Mouse (Mus musculus) T-helper 17 cell (primary cell): ENCODE data around the gene Ncmap.

Source experiments
- in situ Hi-C, 2 experiments: fragments of 300-600 bp; cut with MboI, MseI; formaldehyde crosslinking; loops; 1 replicate in 1 of 2; 2 replicates in 1 of 2; pipeline ENCODE4 v1.15.1; 2025; ENCODE audit warnings: high pct_unique_total_duplicates in 2 of 2

Gene Ncmap

DNA sequence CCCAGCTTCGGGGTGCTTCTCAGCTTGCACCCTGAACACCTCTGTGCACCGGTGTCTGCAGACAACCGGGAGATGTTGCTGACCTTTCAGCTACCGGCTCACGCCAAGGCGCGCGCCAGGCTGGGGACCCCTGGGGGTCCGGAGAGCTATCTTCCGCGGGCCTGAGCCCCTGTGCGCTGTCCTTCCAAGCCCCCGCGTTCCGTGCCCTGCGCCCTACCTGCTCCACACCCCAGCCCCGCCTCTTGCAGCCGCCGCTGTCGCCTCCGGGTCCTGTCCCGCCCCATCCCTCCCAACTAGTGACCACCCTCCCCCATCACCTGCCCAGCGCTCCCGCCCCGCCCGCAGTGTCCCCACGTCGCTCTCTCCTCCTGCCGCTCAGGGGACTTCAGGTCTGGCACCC, at the start of gene Ncmap:
TSS of gene Ncmap (minus strand) at position 237 of the 400 bp plus-strand sequence.
- in situ Hi-C loops = loop anchor here in 1 of 2 experiments (5.0 kb wide), 1 partner anchor 44 kb away; no protein-coding TSS in a partner anchor

DNA sequence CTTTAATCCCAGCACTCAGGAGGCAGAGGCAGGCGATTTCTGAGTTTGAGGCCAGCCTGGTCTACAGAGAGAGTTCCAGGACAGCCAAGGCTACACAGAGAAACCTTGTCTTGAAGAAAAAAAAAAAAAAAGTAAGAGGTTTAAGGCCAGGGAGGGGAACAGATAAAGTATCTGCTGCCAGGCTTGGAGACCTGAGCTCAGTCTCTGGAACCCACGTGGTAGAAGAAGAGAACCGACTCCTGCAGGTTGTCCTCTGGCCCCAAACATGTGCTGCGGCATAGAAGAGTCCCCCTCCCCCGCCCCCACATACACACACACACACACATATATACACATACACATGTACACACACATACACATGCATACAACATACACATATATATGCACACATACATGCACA, 44.4 kb upstream of the Ncmap start:
- in situ Hi-C loops = loop anchor here (5.0 to 25.0 kb wide), 3 partner anchors 45 to 1920 kb away; partner anchors contain the start of genes Cdc42 (in 1 of the 2), Ncmap (in 1 of the 2) and Pdik1l (in 1 of the 2)

DNA sequence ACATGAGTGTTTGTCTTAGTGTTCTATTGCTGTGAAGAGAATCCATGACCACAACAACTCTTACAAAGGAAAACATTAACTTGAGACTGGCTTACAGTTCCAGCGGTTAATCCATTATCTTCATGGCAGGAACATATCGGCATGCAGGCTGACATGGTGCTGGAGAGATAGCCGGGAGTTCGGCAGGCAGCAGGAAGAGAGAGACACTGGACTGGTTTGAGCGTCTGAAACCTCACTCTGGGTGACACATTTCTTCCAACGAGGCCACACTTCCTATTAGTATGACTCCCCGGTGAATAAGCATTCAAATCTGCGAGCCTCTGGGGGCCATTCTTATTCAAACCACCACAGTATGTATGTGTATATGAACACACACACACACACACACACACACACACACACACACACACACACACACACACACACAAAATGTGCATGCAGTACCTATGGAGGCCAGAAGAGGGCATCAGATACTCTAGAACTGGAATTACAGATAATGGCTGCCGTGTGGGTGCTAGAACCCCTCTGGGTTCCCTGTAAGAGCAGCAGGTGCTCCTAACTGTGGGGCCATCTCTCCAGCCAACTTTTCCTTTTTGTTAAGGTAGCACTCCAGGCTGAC, 42.0 kb upstream of the Ncmap start:
- in situ Hi-C loops = loop anchor here (5.0 to 25.0 kb wide), 3 partner anchors 43 to 1922 kb away; partner anchors contain the start of genes Cdc42 (in 1 of the 2), Ncmap (in 1 of the 2) and Pdik1l (in 1 of the 2)

DNA sequence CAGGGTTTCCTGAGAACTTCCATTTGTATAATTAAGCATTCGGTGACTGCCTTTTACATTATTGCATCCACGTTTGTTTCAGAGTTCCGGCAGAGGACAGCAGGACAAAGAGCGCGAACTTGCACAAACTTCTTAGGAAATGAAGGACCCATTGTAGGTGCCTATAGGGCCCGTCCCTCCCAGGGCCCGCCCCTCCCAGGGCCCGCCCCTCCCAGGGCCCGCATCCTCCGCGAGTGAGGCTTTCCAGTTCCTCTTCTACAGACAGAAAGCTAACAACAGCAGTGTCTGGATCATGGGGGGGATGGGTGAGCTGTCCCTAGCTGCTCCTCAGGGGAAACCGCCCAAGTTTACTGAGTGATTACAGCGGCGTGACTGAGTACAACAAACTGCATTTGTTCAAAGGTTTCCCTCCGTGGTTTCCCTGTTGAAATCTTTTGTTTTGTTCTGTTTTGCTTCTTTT, 41.2 kb upstream of the Ncmap start:
- in situ Hi-C loops = loop anchor here in 1 of 2 experiments (25.0 kb wide), 1 partner anchor 1923 kb away; the partner anchor contains the start of gene Cdc42

DNA sequence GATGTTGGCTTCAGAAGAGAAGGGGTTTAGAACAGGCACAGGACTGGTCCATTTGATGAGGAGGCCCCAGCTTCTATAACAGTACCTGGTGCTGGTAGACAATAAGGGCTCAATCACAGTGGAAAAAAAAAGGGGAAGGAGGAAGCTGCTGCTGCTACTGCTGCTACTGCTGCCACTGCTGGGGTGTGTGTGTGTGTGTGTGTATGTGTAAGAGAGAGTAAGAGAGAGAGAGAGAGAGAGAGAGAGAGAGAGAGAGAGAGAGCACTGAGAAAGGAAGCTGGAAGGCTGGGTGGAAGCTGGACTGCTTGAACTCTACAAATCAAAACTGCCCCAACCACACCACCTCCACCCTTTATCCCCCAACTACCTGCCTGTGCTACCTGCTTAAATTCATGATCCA, 39.9 kb upstream of the Ncmap start:
- in situ Hi-C loops = loop anchor here in 1 of 2 experiments (25.0 kb wide), 1 partner anchor 1924 kb away; the partner anchor contains the start of gene Cdc42

DNA sequence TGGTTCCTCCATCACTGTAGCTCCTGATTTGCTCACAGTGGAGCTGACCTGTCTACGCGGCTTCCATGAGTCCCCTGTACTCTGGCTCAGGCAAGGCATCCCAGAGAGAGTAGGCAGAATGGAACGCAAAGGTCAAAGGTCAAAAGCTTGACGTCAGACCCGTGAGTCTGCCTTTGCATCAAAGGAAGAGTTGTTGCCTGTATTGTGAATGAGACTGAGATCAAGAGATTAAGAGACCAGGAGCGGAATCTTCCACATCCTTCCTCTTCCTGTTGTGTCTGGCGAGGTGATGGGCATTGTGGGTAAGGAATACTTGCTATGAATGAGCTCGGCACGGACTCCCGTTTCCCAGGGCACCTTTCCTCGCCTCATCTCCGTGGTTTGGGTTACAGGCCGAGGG, 38.3 kb upstream of the Ncmap start:
- in situ Hi-C loops = loop anchor here in 1 of 2 experiments (25.0 kb wide), 1 partner anchor 1926 kb away; the partner anchor contains the start of gene Cdc42

DNA sequence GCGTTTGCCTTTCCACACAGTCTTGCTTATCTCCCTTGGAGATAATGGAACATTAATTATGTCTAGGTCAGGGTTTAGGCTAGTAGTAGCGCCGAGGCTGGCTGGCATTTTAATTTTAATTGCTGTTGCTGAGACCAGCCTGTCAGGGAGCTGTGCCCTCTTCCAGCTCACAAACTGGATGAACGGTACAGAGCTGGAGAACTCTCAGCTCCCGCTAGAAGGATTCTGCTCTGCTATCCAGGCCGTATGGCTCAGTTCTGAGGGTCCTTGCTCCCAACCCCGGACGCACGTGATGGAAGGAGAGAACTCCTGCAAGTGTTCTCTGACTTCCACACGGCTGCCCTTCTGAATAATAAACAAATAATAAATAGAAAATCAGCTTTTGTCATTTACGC, 36.4 kb upstream of the Ncmap start:
- in situ Hi-C loops = loop anchor here in 1 of 2 experiments (5.0 to 25.0 kb wide), 2 partner anchors 1677 to 1928 kb away; partner anchors contain the start of genes Arid1a and Cdc42

DNA sequence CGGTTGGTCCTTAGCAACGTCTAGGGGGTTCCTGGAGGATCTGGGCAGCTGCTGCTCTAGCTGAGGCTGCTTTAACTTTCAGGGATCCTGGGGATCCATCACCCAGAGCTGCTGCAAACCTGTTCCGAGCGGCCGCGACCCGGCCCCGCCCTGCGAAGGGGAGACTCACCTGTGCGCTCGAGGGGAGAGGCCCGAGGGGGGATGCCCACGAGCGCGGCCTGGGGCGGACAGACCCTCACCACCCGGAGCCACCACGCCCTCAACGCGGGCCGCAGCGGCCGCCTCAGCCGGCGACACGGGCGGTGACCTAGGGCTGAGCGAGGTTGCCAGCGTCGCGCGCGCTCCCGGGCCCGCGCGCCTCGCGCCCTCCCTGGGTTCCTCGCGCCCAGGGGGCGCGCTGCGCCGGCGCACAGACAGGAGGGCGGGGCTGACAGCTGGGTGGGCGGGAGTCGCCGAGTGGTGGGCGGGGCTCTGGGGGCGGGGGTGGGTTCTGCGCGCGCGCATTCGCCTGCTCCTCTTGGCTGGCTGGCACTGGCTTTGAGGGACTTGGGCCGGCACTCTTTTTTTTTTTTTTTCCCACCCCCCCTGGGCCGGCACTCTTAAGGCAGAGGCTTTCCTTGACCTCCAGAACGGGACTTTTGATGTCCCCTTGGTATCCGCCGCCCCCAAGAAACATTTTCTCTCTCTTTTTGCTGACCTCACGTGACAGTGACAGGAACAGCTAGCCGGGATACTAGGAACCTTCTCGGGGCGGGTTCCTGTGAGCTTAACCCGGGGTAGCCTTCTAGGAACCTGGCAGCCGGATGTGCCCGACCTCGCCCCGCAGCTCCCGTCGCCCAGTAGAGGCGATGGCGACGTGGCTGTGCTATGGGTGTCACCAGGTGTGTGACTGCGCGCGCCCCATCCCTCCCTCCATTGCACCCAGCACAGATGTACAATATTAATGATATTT, 35.7 kb upstream of the Ncmap start, which contains the start of gene Rcan3:
TSS of gene Rcan3 (minus strand) at position 411 of the 952 bp plus-strand sequence.
- in situ Hi-C loops = loop anchor here in 1 of 2 experiments (5.0 to 25.0 kb wide), 2 partner anchors 1676 to 1929 kb away; partner anchors contain the start of genes Arid1a and Cdc42

DNA sequence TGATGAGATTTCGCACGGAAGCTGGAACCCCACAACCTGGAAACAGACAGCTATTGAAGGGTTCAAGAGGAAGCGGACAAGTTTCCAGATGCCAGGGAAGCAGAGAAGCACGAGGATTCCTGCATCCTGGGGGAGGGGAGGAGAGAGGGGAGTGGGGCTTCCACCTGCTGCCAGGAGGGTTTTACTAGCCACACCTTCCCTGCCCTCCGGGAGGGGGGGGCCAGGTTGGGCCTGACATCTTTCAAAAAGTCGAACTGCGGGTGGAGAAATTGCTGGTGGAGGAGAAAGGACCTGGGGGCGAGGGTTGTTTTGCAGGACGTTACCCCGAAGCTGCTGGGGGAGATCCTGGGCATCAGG, 35.0 kb upstream of the Ncmap start:
- in situ Hi-C loops = loop anchor here in 1 of 2 experiments (5.0 to 25.0 kb wide), 2 partner anchors 1676 to 1929 kb away; partner anchors contain the start of genes Arid1a and Cdc42

DNA sequence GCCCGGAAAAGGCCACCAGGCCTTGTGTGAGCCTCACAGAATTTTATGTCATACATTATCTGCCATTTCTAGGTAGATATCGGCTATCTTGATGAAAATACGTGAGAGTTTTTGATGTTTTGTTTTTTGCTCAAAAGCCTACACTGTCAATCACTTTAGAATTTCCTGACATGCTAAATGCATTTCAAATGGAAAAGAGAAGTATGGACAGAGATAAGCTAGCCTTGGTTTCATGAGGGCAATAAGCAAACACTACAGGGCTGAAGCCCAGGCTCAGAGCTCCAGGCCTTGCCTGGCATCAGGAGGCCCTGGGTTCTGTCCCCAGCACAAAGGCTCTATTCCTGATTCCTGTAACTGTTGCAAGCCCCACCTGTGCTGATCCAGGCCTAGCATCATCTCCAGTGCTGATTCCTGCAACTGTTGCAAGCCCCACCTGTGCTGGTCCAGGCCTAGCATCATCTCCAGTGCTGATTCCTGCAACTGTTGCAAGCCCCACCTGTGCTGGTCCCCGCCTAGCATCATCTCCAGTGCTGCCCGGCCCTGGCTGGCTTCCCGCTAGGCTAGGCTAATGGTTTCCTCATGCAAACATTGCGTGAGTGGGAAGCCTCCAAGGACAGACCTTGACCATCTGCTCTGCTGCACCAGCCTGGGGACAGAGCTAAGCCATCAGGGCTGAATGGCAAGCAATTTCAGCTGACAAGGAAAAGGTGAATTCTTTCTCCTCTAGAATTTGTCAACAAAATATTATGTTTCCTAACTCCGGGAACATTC, 32.1 kb upstream of the Ncmap start:
- in situ Hi-C loops = loop anchor here in 1 of 2 experiments (5.0 to 25.0 kb wide), 2 partner anchors 1673 to 1932 kb away; partner anchors contain the start of genes Arid1a and Cdc42

DNA sequence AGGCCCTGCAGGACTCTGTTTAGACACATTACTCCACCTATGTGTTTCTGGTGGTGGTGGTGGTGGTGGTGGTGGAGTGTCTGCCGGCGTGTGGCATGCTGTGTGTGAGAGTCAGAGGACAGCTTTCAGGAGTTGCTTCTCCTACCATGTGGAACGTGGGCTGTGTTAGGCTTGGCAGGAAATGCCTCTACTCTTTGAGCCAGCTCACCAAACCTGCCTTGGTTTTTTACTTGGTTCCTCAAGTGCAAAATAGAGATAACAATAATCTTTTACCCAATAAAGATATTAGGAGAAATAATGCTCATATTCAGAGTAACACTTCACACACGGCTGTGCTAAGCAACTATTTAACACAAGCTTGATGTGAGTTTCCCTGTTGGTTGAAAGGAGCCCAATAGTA, 31.4 kb upstream of the Ncmap start:
- in situ Hi-C loops = loop anchor here in 1 of 2 experiments (25.0 kb wide), 1 partner anchor 1933 kb away; the partner anchor contains the start of gene Cdc42

DNA sequence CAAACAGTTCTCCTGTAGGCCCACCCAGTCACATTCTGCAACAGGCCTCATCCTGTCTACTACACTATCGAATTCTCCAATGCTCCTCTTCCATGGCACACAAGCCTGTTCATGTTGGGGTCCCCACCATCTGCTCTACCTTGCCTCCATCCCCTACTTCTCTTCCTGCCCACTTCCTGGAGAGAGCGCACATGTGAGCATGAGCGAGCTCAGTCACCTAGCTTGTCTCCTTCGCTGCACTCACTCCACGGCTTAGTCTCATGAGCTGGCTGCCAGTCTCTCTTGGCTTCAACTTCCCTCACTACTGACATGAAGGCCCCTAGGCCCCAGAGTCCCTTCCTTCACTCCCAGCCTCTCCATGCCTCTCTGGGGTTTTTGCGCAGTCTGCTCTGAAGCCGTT, 28.6 kb upstream of the Ncmap start:
- in situ Hi-C loops = loop anchor here in 1 of 2 experiments (25.0 kb wide), 1 partner anchor 1936 kb away; the partner anchor contains the start of gene Cdc42

DNA sequence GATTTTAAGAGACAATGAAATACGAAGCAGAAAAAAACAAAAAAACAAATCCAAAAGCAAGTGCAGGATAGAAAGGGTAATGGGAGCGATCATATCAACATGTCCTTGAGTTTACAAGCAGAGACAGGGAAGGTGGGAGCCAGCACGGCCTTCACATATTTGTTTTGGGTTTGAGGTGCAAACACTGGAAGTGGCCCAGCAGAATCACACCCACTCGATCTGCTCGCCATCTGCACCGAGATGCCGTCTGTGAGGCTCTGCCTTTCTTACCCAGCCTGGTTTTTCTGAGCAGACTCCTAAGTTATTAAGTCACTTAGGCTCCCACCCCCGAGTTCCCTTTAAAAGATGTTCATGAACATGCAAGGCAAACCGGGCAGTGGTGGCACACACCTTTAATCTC, 27.6 kb upstream of the Ncmap start:
- in situ Hi-C loops = loop anchor here in 1 of 2 experiments (25.0 kb wide), 1 partner anchor 1937 kb away; the partner anchor contains the start of gene Cdc42

DNA sequence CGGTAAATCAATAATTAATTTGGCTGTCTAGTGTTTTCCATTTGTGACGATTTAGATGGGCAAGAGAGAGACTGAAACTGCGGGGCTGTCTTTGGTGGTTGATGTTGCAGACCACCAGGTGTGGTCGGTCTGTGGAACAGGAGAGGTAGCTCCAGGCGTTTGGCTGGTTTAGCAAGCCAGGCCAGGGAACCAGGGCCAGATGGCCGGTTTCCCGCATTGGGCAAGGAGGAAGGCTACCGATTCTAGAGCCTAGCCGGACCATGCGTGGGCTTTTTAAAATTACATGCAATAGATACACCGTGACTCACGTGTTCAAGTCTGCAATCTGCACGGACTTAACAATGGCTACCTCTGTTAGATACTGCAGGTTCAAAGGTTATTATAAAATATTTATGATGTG, 22.9 kb upstream of the Ncmap start:
- in situ Hi-C loops = no loop called here

DNA sequence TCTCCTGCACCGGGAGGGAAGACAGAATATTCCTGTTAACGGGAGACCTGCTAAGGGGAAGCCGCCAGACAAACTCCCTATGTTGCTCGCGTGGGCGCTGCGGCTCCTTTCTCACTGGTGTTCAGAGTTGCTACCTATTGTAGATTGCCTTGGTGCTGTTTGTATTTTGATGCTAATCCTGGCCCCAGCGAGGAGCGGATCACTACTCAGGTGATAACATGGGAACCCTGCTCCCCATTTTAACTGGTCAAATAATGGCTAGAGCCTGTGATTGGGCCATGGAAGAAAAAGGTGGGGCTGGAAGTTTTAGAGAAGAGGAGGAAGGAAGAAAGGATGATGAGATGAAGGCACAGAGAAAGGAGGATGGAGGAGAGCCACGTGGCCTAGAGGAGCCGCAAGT, 22.4 kb upstream of the Ncmap start:
- in situ Hi-C loops = no loop called here

DNA sequence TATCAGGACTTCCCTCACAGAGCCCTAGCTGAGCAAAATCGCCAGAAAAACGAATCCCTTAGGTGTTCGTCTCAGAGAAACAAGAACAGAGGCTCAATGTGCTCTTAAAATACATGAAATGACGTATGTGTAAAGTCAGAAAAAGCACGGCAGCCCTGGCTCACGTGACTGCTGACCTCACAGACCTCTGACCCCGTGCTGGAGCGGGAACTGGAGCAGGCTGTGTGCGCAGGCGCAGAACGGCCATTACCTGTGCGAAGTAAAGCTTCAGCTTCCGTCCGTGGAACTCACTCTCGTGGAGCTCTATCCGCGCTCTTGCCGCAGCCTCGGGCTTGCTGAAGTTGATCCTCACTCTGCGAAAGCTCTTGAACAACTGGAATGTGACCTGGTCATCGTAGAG, 22.0 kb upstream of the Ncmap start:
- in situ Hi-C loops = no loop called here

DNA sequence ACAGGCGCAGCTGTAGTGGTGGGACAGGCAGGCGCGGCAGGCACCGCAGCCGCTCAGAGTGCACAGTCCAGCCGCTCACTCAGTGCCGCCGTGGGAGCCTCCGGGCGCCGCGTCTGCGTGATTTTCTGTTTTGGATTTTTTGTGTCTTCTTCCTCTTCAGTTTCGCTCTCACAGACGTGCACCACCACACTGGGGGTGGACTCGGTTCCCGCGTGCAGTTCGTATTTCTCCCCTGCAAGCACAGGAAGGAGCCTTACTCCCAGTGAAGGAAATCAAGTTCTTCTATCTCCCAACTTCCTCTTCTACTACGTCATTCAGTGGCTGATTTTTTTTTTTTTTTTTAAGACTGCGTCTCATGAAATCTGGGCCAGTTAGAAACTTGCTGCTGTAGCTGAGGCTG, 18.3 kb upstream of the Ncmap start:
- in situ Hi-C loops = no loop called here

DNA sequence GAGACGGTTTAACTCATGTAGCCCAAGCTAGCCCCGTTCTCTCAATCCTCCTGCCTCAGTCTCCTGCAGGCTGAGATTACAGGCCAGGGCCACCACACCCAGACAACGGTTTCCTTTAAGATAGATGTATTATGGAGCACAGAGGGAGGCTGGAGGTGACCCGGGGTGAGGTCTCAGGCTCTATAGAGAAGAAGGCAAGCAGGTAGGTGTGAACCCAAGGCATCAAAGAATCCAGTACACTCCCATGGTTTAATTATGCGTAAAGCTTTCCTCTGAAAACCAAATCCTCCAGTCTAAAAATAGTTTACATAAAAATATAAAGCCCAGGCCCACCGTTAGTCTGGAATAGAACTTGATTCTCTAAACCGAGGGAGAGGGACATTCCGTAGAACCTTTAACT, 15.5 kb upstream of the Ncmap start:
- in situ Hi-C loops = loop anchor here in 1 of 2 experiments (5.0 kb wide), 1 partner anchor 36 kb away; no protein-coding TSS in a partner anchor

DNA sequence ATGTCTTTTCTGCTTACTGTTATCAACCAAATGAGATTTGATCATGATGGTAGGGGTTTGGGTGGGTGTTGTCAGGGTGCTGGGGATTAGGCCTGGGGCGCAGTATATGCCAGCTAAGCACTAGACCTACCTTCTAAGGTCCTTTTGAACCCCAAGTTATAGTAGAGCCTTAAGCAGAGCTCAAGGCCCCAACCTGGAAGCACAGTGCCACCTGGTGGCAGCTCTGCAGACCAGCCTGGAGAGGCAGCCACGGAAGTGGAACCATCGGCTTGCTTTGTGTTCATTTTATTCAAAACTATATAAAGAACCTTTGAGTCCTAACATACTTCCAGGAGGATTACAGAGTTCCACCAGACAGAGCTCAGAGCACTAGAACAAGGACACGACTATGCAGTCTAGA, 13.6 kb upstream of the Ncmap start:
- in situ Hi-C loops = loop anchor here in 1 of 2 experiments (5.0 kb wide), 1 partner anchor 34 kb away; no protein-coding TSS in a partner anchor

DNA sequence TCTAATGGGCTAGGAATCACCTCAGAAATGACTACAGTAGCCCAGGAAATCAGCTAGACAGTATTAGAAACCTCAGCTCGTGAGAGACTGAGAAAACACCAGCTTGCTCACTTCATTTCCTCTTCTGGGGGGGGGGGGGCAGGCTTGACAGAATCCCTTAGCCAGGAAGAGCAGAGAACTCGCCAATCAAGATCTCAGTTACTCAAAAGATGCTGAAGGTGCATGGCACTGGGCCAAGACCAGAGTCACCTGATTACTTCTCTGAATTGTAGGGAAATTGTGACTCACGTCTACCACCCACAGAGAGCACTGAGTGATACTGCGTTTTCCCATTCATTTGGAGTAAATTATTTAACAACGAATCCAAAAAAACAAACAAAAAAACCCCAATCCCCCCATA, 8.2 kb upstream of the Ncmap start:
- in situ Hi-C loops = loop anchor here (5.0 kb wide), 2 partner anchors 34 to 54 kb away; partner anchors contain the start of gene Srrm1 (in 1 of the 2)
